Mouse (Mus musculus) CH12.LX (cell line): ENCODE measurements around the gene Etfa.

ENCODE experiments used
- CTCF ChIP-seq, 2 experiments: IDR thresholded peaks in 1 of 2; conservative IDR thresholded peaks in 1 of 2; 2 replicates each; pipeline ENCODE4 v1.5.1; 2011 to 2012; ENCODE audit warnings: low read depth in 2 of 2, low read length in 2 of 2, improper control_type of control experiment in 1 of 2, inconsistent platforms in 1 of 2, mild to moderate bottlenecking in 1 of 2, moderate library complexity in 1 of 2
- E2F4 ChIP-seq: IDR thresholded peaks from 2 replicates; pipeline ENCODE4 v1.6.1; 2011; ENCODE audit warnings: low read depth, low read length, improper control_type of control experiment; ENCODE audit not compliant: insufficient replicate concordance
- EP300 ChIP-seq: IDR thresholded peaks from 2 replicates; pipeline ENCODE4 v1.6.1; 2011; ENCODE audit warnings: low read length, improper control_type of control experiment
- IRF4 ChIP-seq: IDR thresholded peaks from 2 replicates; pipeline ENCODE4 v1.6.1; 2014; ENCODE audit warnings: low read depth, mild to moderate bottlenecking, inconsistent platforms, low read length, improper control_type of control experiment
- MAZ ChIP-seq: IDR thresholded peaks from 2 replicates; pipeline ENCODE4 v1.6.1; 2012; ENCODE audit warnings: low read depth, mild to moderate bottlenecking, inconsistent platforms, low read length, improper control_type of control experiment, moderate library complexity
- MEF2A ChIP-seq: IDR thresholded peaks from 2 replicates; pipeline ENCODE4 v1.6.1; 2014; ENCODE audit warnings: low read depth, mild to moderate bottlenecking, inconsistent platforms, low read length, improper control_type of control experiment, borderline replicate concordance
- MXI1 ChIP-seq: IDR thresholded peaks from 2 replicates; pipeline ENCODE4 v1.6.1; 2011; ENCODE audit warnings: mild to moderate bottlenecking, low read depth, low read length, improper control_type of control experiment
- POLR2A ChIP-seq: IDR thresholded peaks from 2 replicates; pipeline ENCODE4 v1.6.1; 2011; ENCODE audit warnings: low read depth, mild to moderate bottlenecking, improper control_type of control experiment, low read length
- SIN3A ChIP-seq: IDR thresholded peaks from 2 replicates; pipeline ENCODE4 v1.6.1; 2012; ENCODE audit warnings: low read length, improper control_type of control experiment, inconsistent platforms
- TBP ChIP-seq: conservative IDR thresholded peaks from 2 replicates; pipeline ENCODE4 v1.6.1; 2011; ENCODE audit warnings: low read depth, low read length, improper control_type of control experiment
- USF1 ChIP-seq: IDR thresholded peaks from 2 replicates; pipeline ENCODE4 v1.6.1; 2014; ENCODE audit warnings: low read depth, mild to moderate bottlenecking, inconsistent platforms, low read length, improper control_type of control experiment
- ZC3H11A ChIP-seq: IDR thresholded peaks from 2 replicates; pipeline ENCODE4 v1.6.1; 2012; ENCODE audit warnings: low read depth, mild to moderate bottlenecking, inconsistent platforms, low read length, improper control_type of control experiment
- ZMIZ1 ChIP-seq: IDR thresholded peaks from 2 replicates; pipeline ENCODE4 v1.6.1; 2012; ENCODE audit warnings: low read depth, mild to moderate bottlenecking, inconsistent platforms, low read length, improper control_type of control experiment

DNA sequence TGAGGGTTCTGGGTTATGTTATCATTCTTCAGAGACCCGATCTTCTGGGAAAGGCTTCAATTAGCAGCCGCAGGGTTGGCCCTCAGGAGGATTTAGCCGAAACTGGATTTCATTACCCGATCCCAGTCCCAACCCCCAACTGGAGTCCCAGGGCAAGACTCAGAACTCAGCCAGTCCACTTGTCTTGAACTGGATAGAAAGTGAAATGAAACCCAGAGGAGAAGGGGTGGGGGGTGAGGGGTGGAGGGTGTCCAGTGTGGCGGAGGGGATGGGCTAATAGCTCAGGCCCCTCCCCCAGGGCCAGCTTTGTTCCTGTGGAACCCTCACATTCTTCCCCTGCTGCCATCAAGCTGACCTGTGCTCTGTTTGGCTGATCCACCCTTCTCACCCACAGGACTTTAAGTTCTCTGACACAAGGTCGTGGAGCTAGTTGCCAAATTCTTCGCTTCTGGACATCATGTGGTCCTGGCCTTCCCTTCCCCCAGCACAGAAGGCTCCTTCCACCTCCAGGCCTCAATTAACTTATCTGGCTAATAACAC is 86.7 kb downstream of the Etfa start:
- no peak for TF ChIP-seq E2F4
- TF ChIP-seq USF1, result no peak
- TF ChIP-seq SIN3A, result no peak
- no peak for TF ChIP-seq CTCF (conservative IDR thresholded peaks at IDR 0.05 in 1 of 2, IDR thresholded peaks at IDR 0.05 in 1 of 2; ENCODE audit: low read depth in 2 of 2, low read length in 2 of 2)
- no peak for TF ChIP-seq ZC3H11A
- no peak for TF ChIP-seq TBP
- TF ChIP-seq MAZ, result no peak
- no peak for TF ChIP-seq EP300
- TF ChIP-seq MXI1, result no peak
- TF ChIP-seq MEF2A, result no peak
- no peak for TF ChIP-seq IRF4
- no peak for TF ChIP-seq ZMIZ1
- no peak for TF ChIP-seq POLR2A
